Mouse (Mus musculus) layer of hippocampus, adult 9-11 months (tissue): Measurements from ENCODE around the gene Prrc2a.

Source experiments
- DNase-seq: peaks from one replicate; pipeline ENCODE4 v3.0.0; 2022

The Prrc2a gene

DNA sequence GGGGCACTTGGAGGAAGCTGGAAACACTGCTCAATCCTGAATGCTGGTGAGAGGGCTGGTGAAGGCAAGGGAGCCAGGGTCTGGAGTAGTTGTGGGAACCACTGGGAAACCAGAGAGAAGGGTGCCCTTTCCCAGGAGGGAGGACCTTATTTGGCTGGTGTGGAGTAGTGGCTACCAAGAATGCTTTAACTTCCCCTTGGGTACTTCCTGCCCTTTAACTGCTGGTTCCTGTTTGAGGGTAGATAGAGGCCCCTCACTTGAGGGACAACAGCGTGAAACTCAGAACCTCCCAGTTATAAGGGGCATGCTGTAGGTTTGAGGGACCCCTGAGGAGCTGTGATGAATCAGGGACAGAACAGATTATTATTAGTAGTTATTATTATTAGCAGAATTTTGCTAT, 24.5 kb upstream of the Prrc2a start:
- no peak for DNase-seq

DNA sequence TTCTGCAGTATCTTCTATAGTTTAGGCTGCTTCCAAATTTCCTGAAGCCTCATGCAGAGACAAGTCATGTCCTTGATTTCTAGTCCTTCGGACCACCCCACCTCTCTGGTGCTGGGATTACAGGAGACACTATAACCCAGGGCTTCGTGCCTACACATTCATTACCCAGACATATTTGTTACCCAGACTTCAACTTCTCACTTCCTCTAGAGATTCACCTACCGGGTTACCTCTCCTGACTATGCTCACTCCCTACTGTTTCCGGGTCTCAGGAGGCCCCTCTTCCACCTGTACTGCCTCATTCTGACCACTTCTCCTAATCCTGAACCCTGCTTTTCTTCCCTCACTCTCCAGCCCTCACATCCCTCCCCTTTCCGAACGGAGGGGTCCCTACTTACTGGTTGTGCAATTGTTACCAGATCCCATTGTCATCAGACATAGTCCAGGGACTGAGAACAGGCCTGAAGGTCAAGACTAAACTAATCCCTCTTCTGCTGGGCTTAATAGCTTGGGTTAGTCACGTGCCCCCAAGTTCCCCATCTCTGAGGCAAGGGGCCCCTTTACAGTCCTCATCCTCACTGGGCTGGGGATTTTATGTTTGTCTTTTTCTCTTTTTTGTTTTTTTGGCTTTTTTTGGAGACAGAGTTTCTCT, 23.4 kb upstream of the Prrc2a start, which contains the start of gene Lst1:
Gene Lst1 (minus strand): TSS at position 481 of the 652 bp plus-strand sequence.
- DNase-seq, result no peak

DNA sequence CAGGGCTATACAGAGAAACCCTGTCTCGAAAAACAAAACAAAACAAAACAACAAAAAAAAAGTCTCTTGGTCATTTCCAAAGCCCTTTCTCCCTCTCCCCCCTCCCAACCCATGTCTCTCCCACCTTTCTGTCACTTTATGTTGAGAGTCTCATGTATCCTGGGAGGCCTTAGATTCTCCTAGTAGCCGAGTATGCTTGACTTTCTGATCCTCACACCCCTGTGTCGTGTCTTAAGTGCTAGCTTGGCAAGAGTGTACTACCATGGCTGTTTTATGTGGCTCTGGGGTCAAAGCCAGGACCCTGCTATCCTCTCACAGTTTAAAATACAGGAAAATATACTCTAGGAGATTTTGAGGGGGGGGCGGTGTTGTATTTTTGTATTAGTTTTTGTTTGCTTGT, 22.6 kb upstream of the Prrc2a start:
- no peak for DNase-seq

DNA sequence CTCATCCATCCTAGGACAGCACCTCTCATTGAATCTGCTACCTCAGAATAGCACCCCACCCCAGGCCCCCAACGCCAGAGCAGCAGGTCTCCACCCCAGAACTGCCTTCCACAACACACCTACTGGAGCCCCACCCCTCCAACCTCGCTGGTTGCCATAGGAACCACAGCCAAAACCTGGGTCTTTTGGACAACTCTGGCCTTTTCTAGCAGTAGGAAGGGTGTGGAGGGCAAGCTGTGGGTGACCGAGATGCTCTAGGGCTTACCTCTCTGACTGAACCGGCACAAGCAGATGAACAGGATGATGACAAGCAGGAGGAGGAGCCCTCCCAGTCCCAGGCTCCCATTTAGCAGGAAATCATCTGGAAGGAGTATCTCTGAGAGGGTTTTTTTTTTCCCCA, 22.0 kb upstream of the Prrc2a start:
- DNase-seq, result no peak

DNA sequence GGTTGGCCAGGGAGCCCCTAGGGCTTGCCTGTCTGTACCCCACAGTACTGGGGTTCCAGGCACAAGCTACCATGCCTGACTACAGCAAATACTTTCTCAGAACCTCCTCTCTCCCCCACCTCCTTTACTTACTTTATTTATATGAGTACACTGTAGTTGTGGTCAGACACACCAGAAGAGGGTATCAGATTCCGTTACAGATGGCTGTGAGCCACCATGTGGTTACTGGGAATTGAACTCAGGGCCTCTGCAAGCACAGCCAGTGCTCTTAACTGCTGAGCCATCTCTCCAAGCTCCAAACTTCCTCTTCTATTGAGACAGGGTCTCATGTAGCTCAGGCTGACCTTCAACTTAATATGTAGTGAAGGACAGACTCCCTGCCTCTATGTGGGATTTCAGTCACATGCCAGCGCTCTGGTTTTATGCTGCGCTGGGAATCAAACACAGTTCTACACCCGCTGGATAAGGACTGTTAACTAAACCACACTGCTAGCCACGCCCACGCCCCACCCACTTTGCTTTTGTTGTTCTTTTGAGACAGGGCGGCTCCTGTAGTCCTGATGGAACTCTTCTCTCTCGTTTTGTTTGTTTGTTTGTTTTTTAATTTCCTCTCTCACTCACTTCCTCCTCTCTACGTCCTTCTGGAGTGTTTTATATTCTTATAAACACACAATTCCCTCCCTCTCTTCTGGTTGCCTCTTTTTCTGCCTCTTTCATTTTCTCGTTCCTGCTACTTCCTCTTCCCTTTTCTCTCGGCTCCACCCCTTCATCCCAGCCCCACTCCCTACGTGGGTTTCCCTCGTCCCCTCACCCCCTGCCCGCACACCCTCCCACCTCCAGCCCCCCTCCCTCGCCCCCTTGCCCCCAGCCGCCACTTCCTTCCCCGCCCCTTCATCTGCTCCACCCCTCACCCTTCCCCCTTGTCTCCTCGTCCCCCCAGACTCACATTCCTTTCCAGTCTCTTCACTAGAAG, 21.2 kb upstream of the Prrc2a start:
- DNase-seq, result peak; percentile 67

DNA sequence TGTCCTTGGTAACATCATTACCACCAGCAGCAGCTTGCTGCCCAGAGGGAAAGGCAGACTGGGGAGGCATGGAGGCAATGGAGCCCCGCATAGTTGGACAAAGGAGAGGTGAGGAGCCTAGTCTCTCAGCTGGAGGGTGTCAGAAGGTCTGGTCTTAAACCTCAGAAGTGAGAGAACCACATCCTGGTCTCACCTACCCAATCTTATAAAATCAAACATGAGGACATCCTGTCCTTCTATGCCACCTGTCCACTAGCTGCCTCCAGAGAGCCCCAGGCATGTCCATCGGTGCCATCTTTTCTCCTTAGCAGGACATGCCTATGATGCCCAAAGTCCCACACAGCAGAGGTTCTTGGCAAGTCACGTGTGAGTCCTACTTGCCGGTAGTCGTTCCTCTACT, 15.4 kb upstream of the Prrc2a start:
- no peak for DNase-seq

DNA sequence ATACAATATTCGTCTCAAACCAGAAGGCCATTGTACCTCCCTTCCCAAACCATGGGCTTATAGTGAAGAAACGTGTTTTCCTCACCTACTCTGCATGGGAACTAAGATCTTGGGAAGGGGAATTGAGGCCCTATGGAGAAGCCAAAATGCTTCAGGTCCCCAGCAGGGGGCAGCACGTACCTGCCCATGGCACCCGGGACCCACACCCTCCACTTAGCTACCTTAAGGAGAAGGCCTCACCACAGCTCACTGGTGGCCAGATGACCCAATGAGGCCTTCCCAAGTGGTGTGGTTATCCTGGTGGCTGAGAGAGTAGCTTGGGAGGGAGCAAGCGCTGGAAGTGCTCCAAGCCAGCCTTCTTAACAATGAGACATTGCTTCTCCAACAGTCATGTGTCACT, 13.8 kb upstream of the Prrc2a start:
- no peak for DNase-seq

DNA sequence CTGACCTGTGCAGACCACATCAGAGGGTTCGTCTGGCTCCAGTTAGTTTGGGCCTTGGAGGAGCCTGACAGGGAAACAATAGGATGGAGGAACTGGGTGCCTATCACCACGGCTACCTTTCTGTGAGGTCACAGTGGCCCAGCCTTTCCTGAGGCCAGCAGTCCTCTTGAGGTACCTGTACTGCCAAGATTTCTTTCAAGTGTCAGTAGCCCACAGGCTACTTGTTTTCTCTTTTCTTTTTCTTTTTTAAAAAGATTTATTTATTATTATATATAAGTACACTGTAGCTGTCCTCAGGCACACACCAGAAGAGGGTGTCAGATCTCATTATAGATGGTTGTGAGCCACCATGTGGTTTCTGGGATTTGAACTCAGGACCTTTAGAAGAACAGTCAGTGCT, 11.3 kb upstream of the Prrc2a start, which contains the start of gene Aif1:
Gene Aif1 (minus strand): TSS at position 101 of the 400 bp plus-strand sequence.
- DNase-seq, result no peak

DNA sequence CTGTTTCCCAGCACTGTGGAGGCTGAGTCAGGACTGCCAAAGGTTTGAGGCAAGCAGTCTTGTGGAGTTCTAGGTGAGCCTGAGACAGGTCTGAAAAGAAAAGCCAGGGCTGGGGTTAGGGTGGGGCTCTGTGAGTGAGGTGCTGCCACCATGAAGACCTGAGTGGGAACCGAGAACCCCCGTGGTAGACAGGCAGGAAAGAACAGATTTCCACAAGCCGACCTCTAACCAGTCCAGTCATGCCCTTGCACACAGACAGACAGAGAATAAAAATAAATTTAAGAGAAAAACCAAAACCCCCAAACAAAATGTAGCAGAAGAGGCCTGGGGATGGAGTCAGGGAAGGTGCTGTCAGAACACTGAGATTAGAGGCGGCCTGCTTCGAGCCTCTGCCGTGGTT, 10.7 kb upstream of the Prrc2a start:
- no peak for DNase-seq

DNA sequence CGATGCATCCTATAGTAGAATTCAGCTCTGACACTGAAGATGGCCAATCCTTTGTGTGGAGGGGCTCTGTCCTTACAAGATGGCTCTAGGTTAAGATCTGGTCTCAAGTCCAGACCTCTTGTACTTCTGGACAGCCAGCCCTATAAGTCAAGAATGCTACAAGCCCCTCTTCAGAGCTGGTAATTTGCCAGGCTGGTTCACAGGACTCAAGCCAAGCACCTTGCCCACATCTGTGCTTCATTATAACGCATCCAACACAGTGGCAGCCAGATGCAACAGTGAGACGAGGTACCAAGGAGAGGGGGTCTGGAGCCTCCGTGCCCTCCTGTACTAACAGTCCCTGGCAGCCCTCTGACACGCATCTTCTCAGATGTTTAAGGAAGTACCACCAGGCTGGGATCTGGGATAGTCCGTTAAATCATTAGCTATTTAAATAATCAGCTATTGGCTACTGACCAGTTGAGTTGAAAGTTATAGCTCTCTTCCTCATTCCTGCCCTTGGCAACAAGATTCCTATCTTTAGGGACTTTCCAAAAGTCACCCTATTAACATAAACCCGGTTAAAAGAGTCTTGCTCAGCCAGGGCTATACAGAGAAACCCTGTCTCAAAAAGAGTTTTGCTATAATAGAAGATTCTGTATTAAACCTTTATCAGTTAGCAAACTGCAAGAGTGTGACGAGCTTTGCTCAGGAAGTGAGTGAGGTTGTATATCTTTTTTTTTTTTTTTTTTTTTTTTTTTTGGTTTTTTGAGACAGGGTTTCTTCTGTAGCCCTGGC, 9.7 kb upstream of the Prrc2a start:
- no peak for DNase-seq

DNA sequence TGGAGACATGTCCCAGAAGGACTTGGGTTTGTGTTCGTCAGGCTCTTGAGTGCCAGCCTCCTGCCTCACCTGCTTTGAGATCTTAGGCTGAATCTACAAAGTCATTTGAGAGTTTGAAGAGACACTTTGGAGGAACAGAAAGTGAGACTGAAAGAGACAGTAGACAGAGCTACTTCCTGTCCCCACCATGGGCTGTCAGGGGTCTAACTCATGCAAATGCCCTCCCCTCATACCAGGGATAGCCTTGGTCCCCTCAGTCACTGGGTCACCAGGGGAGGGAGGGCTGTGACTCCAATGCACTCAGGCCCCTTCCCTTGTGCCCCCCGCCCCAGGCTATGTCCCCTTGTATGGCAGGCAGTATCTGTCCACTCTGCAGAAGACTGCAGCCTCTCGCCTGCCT, 8.6 kb upstream of the Prrc2a start:
- DNase-seq, result no peak

DNA sequence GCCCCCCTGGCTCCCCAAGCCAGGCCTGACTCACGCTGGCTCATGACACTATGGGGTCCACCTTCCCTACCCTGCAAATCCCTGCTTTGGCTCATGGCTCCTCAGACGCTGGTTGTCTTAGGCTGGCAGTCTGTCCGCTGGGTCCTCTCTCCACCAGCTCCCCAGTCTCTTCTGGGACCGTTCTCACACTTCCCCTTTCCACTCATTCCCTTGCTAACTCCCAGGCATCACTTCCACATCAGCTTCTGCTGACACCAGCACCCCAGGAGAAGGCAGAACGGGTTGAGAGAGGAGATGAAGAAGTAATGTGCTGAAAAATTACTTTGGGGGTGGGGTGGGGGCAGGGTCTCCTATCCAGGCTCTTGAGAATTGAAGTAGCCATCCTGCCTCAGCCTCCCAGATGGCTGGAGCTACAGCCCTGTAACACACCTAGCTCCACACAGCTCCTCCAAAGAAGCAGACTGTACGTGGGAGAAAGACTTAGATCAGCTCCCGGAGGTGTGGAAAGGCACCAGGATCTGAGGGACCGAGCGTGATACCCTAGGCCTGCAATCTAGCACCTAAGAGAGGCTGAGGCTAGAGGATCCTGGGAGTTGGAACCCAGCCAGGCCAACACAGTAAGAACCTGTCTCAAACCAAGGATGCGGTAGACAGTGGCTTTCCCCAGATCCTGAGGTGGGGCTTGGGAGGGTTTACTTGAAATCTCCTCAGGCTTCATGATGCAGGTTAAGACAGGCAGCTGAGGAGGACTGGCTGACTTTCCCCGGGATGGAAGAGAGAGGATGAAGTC, 7.9 kb upstream of the Prrc2a start:
- peak; percentile 65 for DNase-seq

DNA sequence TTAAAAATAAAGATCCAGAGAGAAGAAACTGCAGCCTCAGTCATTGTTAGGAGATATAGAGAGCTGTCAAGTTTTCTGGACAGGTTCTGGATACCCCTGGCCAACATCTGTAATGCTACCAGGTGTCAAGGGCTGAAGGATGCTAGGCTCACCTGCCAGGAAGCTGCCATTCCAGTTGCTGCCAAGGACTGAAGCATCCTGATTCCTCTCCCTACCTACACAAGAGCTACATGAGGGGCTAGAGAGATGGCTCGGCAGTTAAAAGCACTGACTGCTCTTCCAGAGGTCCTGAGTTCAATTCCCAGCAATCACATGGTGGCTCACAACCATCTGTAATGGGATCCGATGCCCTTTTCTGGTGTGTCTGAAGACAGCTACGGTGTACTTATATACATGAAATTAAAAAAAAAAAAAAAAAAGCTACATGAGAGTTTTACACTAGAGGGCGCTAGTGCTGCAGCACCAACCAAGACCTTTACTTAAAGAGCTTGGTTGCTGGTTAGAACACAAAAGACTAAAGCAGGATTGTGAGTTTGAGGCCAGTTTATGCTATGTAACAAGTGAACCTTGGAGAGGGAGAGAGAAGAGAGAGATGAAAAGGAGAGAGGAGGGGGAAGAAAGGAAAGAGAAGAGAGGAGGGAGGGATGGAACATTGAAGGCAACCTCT, 4.0 kb upstream of the Prrc2a start:
- DNase-seq, result no peak

DNA sequence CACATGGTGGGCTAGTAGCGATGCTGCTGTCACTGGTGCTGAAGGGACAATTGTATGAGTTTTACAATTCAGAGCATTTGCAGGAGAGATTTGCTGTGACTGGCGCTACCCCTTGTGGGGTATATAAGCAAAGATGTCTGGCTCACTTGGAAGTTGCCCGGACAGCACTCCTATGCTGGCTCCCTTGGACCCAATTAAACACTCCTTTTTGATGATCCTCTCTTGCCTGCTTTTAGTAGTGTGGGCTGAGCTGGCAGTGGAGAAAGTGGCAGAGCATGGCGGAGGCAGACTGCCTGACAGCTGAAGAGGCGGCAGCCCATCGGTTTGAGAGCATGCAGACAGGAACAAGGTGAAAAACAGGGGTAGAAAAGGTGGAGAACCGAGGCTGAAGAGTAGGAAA, 3.1 kb upstream of the Prrc2a start:
- no peak for DNase-seq

DNA sequence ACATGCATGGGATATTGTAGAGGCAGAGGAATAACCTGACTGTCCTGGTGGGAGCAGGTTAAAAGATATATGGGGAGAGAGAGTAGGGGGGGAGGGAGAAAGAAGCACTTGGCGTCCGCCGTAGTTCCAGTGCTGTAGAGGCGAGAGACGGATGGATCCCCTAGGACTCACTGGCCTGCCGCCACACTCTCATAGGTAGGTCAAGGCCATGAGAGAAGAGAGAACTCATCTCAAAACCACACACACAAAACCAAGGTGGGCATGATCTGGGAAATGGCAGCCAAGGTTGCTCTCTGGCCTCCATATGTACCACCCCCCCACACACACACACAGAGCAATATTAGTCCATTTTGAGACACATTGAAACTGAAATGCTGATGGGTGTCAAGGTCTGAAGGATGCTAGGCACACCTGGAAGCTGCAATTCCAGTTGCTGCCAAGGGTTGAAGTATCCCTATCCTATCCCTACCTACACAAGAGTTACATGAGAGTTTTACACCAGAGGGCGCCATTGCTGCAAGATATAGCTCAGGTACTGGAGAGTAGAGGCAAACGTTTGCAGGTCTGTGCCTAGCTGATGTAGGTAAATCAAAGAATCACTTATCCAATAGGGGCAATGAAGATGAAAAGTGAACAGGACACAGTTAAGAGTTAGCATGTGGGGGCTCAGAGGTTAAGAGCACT, 1.8 kb upstream of the Prrc2a start:
- peak; percentile 84 for DNase-seq

DNA sequence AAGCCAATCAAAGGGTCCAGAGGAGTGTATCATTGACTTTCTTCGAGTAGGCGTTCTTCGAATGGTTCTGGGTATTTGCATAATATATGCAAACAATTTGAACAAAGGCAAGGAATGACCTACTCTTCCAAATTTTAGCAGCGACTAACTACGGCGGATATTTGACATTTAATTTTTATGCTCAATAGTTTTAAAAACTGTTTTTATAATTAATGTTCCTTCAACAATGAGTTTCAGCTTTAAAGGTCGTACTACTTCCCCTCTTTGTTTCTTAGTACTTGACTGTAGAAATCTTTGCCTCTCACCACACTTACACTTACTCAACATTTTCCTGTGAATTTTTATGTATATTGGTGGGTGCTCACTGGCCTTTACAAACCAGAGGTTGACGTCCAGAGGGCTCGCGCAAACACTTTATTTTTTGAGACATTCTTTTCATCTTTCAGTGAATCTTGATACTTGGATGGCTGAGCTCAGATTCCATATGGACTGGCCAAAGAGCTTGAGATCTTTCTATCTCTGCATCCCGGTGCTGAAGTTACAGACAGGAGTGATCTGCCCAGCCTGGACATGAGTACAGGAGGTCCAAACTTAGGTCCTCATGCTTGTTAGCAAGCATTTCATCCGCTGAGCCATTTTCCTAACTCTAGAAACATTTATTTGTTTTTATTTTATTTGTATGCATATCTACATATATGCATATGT, 906 bp upstream of the Prrc2a start:
- no peak for DNase-seq

DNA sequence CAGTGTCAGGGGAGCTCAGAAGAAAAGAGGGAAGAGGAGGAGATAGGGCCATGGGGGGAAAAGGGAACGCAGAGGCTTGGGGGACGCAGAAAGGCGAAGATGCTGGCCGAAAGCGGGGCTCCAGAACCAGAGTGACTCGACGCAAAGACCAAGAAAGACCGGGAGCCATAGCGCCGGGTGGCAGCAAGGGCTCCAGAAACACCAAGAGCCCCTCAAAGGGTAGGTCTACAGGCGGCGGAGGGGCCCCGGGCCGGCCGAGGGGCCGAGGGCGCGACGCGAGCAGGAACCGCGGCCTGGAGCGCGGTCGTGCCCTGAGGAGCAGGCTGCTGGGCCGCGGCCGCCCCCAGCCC, 504 bp downstream of the Prrc2a start:
- no peak for DNase-seq

DNA sequence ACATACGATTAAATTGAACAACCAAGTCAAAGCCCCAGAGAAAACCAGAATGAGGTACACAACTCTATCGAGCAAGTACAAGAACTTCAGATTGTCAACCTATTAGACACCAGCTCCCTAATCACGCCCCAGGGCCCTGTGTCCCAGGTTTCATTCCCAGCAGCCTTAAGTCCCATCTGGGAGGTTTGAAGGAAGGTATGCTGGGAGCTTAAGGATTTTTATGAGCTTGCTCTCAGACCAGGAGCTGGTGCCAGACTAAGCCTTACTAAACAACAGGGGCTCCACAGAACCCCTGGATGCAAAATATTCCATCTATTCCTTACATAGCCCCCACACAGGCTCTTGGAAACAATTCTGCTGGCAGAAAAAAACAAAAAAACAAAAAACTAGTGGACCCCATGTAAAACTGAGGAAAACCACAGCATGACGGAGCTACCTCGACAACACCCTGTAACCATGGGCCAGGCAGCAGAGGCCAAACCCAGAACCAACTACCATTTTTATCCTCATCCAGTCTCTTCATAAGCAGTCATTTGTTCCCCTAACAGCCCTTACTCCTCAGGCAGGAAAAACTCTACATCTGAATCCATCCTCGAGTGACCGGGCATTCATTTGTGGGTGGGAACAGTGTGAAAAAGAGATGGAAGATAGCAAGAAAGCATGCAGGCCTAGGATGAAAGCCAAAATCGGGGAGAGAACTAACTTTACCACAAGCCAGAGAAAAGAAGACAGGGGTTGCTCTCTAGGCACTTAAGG, 1.2 kb downstream of the Prrc2a start:
- DNase-seq, result no peak

DNA sequence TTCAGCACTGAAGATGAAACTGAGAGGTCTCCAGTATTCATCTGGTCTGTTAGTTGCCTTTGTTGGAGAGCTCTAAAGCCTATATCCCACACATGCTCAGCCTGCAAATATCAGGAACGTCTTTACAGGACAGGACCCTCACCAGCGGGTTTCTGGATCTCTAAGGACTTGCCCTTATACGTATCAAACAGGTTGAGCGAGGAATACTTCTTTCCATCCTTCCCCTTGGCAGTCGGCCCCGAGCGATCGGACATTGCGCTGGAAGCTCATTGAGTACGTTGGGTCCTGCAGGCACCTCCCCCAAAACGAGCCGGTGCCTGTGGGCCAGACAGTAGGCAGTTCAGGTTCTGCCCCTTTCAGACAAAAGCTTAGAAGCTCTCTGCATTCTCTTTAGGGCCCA, 2.0 kb downstream of the Prrc2a start:
- no peak for DNase-seq

DNA sequence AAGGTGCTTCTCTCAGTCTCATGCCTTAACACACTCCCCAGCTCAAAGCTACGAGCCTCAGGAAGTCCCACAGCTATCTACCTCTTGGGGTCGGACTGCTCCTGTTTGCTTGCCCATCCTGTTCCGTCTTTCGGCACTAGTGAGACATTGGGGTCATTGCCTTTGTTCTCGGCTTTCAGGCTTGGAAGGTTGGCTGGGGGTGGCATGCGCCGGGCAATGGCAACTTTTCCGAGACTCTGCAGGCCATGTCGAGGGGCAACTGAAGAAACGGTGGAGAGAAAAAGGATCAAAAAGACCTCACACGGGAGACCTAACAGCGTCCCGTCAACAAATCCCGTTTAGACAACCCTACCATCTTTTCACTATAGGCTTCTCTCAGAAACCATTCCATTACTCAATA, 2.6 kb downstream of the Prrc2a start:
- DNase-seq, result no peak
